Mouse (Mus musculus) olfactory bulb, adult 2 months (tissue): ENCODE data around the gene Rere.

Experiments used
- CTCF ChIP-seq: fragments of 200-500 bp; IDR thresholded peaks from 2 replicates; pipeline ENCODE4 v1.5.1; 2012; ENCODE audit warnings: low read depth, mild to moderate bottlenecking, low read length, moderate library complexity; ENCODE audit not compliant: insufficient read depth
- POLR2A ChIP-seq: fragments of 200-500 bp; IDR thresholded peaks from 2 replicates; pipeline ENCODE4 v1.6.1; 2012; ENCODE audit warnings: mild to moderate bottlenecking, low read depth, low read length, moderate library complexity; ENCODE audit not compliant: insufficient read depth

GRCm38 (mm10) chr4:150355801-150356200, 74.4 kb downstream of the Rere start:
- TF ChIP-seq CTCF, result no peak
- no peak for TF ChIP-seq POLR2A
